Mouse (Mus musculus) ES-Bruce4 (cell line): ENCODE data around the gene Slamf9. TPM values are rescaled to one million over a fixed set of nuclear protein-coding genes. Genes with fewer than 3 reads are reported as not detected.

Experiments
- H3K27ac ChIP-seq: 2 replicates; pipeline ENCODE4 v1.5.1; 2012; ENCODE audit warnings: low read length, inconsistent platforms; ENCODE audit not compliant: insufficient read depth
- H3K27me3 ChIP-seq: 2 replicates; pipeline ENCODE4 v1.6.1; 2012; ENCODE audit warnings: mild to moderate bottlenecking, low read length, inconsistent platforms; ENCODE audit not compliant: control insufficient read depth, poor library complexity, insufficient read depth, severe bottlenecking
- H3K36me3 ChIP-seq: 2 replicates; pipeline ENCODE4 v1.6.1; 2012; ENCODE audit warnings: inconsistent platforms, mild to moderate bottlenecking, low read length, moderate library complexity; ENCODE audit not compliant: control insufficient read depth, poor library complexity, insufficient read depth, severe bottlenecking
- H3K4me1 ChIP-seq: one replicate; pipeline ENCODE4 v1.8.1; 2011; ENCODE audit warnings: low read length; ENCODE audit not compliant: control insufficient read depth, insufficient read depth
- H3K4me3 ChIP-seq: 2 replicates; pipeline ENCODE4 v1.5.1; 2011; ENCODE audit warnings: low read depth, mild to moderate bottlenecking, low read length
- H3K9ac ChIP-seq: 2 replicates; pipeline ENCODE4 v1.6.1; 2012; ENCODE audit warnings: low read depth, mild to moderate bottlenecking, inconsistent platforms; ENCODE audit not compliant: poor library complexity, severe bottlenecking
- H3K9me3 ChIP-seq: replicated peaks from 2 replicates; pipeline ENCODE4 v1.6.1; 2012; ENCODE audit warnings: mild to moderate bottlenecking, low read length, inconsistent platforms; ENCODE audit not compliant: control insufficient read depth, poor library complexity, insufficient read depth, severe bottlenecking
- CTCF ChIP-seq: IDR thresholded peaks from one replicate; pipeline ENCODE4 v1.8.1; 2011; ENCODE audit warnings: low read depth, low read length
- EP300 ChIP-seq: IDR thresholded peaks from 2 replicates; pipeline ENCODE4 v1.6.1; 2011; ENCODE audit warnings: low read depth, low read length; ENCODE audit not compliant: insufficient read depth
- POLR2A ChIP-seq: IDR thresholded peaks from one replicate; pipeline ENCODE4 v1.8.1; 2011; ENCODE audit warnings: low read length; ENCODE audit not compliant: insufficient read depth
- polyA plus RNA-seq: library from polyadenylated mRNA; stranded (reverse); fragments of >200 nt; gene quantifications from 2 replicates; pipeline ENCODE4 v1.2.4, GENCODE M21; 2011; ENCODE audit warnings: low read depth; ENCODE audit not compliant: missing spikeins, insufficient read depth, insufficient read length

Slamf9 gene
- polyA plus RNA-seq, 1 experiment, result 0.46 TPM

GRCm38 (mm10) chr1:172503111-172503997 lies 28.2 kb downstream of the Slamf9 start:
- Histone ChIP-seq H3K27ac (no peak overlapping the region), H3K27me3 (no peaks in the 10 kb centered on the region), H3K4me3 (no peak overlapping the region), H3K9me3 (no peaks in the 10 kb centered on the region), H3K9ac (no peak overlapping the region), H3K4me1 (peaks cover 7% of the 10 kb centered on the region), H3K36me3 (peaks cover 13% of the 10 kb centered on the region)
- no peak for TF ChIP-seq CTCF
- no peak for TF ChIP-seq POLR2A
- TF ChIP-seq EP300, result no peak

GRCm38 (mm10) chr1:172504756-172505155 lies 29.6 kb downstream of the Slamf9 start:
- H3K4me1 ChIP-seq, result peaks cover 7% of the 10 kb centered on the region
- no peak overlapping the region for H3K4me3 ChIP-seq
- no peaks in the 10 kb centered on the region for H3K9me3 ChIP-seq

GRCm38 (mm10) chr1:172507001-172507400 lies 31.8 kb downstream of the Slamf9 start:
- Histone ChIP-seq H3K4me3 (no peak overlapping the region), H3K9ac (no peak overlapping the region), H3K27ac (no peak overlapping the region), H3K4me1 (peaks cover 7% of the 10 kb centered on the region), H3K36me3 (peaks cover 13% of the 10 kb centered on the region), H3K9me3 (no peaks in the 10 kb centered on the region), H3K27me3 (no peaks in the 10 kb centered on the region)
- TF ChIP-seq EP300 (no peak), POLR2A (no peak), CTCF (no peak)

More at GRCm38 (mm10) chr1:172504756-172505155, 29.6 kb downstream of the Slamf9 start:
- H3K9ac ChIP-seq, result no peak overlapping the region
- TF ChIP-seq POLR2A (no peak), CTCF (no peak), EP300 (no peak)
- no peak overlapping the region for H3K27ac ChIP-seq
- H3K36me3 ChIP-seq, result peaks cover 13% of the 10 kb centered on the region
- no peaks in the 10 kb centered on the region for H3K27me3 ChIP-seq

GRCm38 (mm10) chr1:172507701-172508100 lies 32.5 kb downstream of the Slamf9 start:
- Histone ChIP-seq H3K4me3 (no peak overlapping the region), H3K27ac (no peak overlapping the region), H3K27me3 (no peaks in the 10 kb centered on the region), H3K4me1 (peaks cover 4% of the 10 kb centered on the region), H3K9me3 (no peaks in the 10 kb centered on the region), H3K36me3 (peaks cover 13% of the 10 kb centered on the region), H3K9ac (no peak overlapping the region)
- no peak for TF ChIP-seq POLR2A
- TF ChIP-seq EP300, result no peak
- no peak for TF ChIP-seq CTCF

DNA sequence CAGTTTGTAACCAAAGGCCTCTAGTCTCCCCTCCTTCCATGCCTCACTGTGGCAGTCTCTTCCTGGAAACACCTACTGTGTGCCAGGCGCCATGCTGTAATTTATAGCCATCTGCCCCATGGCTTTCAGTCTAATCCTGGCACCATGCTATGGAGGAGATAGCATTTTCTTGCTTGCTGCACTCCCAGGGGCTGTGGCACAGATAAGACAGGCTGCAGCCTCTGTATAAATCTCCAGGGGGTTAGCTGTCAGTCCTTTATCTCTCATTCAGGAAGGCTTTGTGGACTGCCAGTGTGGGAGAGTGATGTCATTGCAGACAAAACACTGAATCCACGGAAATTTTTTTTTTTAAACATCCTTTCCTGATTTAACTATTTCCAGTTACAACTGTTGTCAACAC lies 33.0 kb downstream of the Slamf9 start:
- no peaks in the 10 kb centered on the region for H3K27me3 ChIP-seq
- no peak for TF ChIP-seq CTCF
- TF ChIP-seq POLR2A, result no peak
- TF ChIP-seq EP300, result no peak
- H3K27ac ChIP-seq, result no peak overlapping the region
- no peak overlapping the region for H3K9ac ChIP-seq
- H3K4me3 ChIP-seq, result no peak overlapping the region
- no peaks in the 10 kb centered on the region for H3K9me3 ChIP-seq
- peaks cover 13% of the 10 kb centered on the region for H3K36me3 ChIP-seq
- H3K4me1 ChIP-seq, result peaks cover 4% of the 10 kb centered on the region

GRCm38 (mm10) chr1:172509235-172509634 lies 34.1 kb downstream of the Slamf9 start:
- Histone ChIP-seq H3K9ac (no peak overlapping the region), H3K4me3 (no peak overlapping the region), H3K9me3 (no peaks in the 10 kb centered on the region), H3K27ac (no peak overlapping the region), H3K4me1 (peaks cover 2% of the 10 kb centered on the region), H3K36me3 (peaks cover 13% of the 10 kb centered on the region), H3K27me3 (no peaks in the 10 kb centered on the region)
- TF ChIP-seq POLR2A, result no peak
